Mouse (Mus musculus) myocyte (in vitro differentiated cells): ENCODE results near the gene Col3a1.

Source experiments
- CEBPB ChIP-seq: IDR thresholded peaks from 2 replicates; pipeline ENCODE4 v1.6.1; 2011; ENCODE audit warnings: mild to moderate bottlenecking, moderate library complexity; ENCODE audit not compliant: poor library complexity, insufficient read depth, severe bottlenecking
- E2F4 ChIP-seq: IDR thresholded peaks from one replicate; pipeline ENCODE4 v1.6.1; 2011; ENCODE audit warnings: mild to moderate bottlenecking, control low read depth, moderate library complexity; ENCODE audit not compliant: insufficient read depth
- MAX ChIP-seq: IDR thresholded peaks from one replicate; pipeline ENCODE4 v1.6.1; 2011; ENCODE audit warnings: low read depth, mild to moderate bottlenecking, control low read depth
- MYOD1 ChIP-seq, 3 experiments: IDR thresholded peaks; one replicate each; pipeline ENCODE4 v1.6.1; 2011; ENCODE audit warnings: control low read depth in 2 of 3, low read depth in 2 of 3, mild to moderate bottlenecking in 2 of 3, moderate library complexity in 1 of 3; ENCODE audit not compliant: insufficient read length in 2 of 3, control insufficient read depth in 1 of 3
- MYOG ChIP-seq, 3 experiments: IDR thresholded peaks; one replicate each; pipeline ENCODE4 v1.6.1; 2011; ENCODE audit warnings: control low read depth in 2 of 3, low read depth in 2 of 3, mild to moderate bottlenecking in 2 of 3; ENCODE audit not compliant: insufficient read length in 2 of 3, control insufficient read depth in 1 of 3, insufficient read depth in 1 of 3
- POLR2A ChIP-seq: IDR thresholded peaks from one replicate; pipeline ENCODE4 v1.6.1; 2011; ENCODE audit warnings: low read depth, mild to moderate bottlenecking, control low read depth, moderate library complexity; ENCODE audit not compliant: insufficient read length
- POLR2AphosphoS2 ChIP-seq: IDR thresholded peaks from one replicate; pipeline ENCODE4 v1.6.1; 2011; ENCODE audit warnings: low read depth, control low read depth; ENCODE audit not compliant: insufficient read length
- REST ChIP-seq: IDR thresholded peaks from one replicate; pipeline ENCODE4 v1.6.1; 2011; ENCODE audit warnings: mild to moderate bottlenecking, control low read depth, moderate library complexity; ENCODE audit not compliant: insufficient read depth, insufficient read length
- SRF ChIP-seq: IDR thresholded peaks from one replicate; pipeline ENCODE4 v1.6.1; 2011; ENCODE audit warnings: low read depth; ENCODE audit not compliant: control insufficient read depth, insufficient read length
- TCF12 ChIP-seq: IDR thresholded peaks from one replicate; pipeline ENCODE4 v1.6.1; 2011; ENCODE audit warnings: mild to moderate bottlenecking, control low read depth; ENCODE audit not compliant: poor library complexity, insufficient read depth, severe bottlenecking
- TCF3 ChIP-seq: IDR thresholded peaks from one replicate; pipeline ENCODE4 v1.6.1; 2011; ENCODE audit warnings: low read depth, control low read depth; ENCODE audit not compliant: insufficient read length
- USF1 ChIP-seq: IDR thresholded peaks from one replicate; pipeline ENCODE4 v1.6.1; 2011; ENCODE audit warnings: low read depth, mild to moderate bottlenecking, control low read depth, moderate library complexity

GRCm38 (mm10) chr1:45359147-45359546 lies 47.8 kb downstream of the Col3a1 start:
- TF ChIP-seq MYOG (IDR thresholded peaks at IDR 0.05; ENCODE audit: control insufficient read depth in 1 of 3, insufficient read depth in 1 of 3, insufficient read length in 2 of 3, low read depth in 2 of 3) (no peak), POLR2A (no peak), REST (no peak), MAX (no peak), POLR2AphosphoS2 (no peak), CEBPB (no peak), USF1 (no peak), MYOD1 (IDR thresholded peaks at IDR 0.05; ENCODE audit: control insufficient read depth in 1 of 3, insufficient read length in 2 of 3, low read depth in 2 of 3) (no peak), E2F4 (no peak), TCF12 (no peak), TCF3 (no peak), SRF (no peak)
